Mouse (Mus musculus) lung, postnatal 36 days (tissue): Measurements from ENCODE around the gene Eef1g.
"Not testable (repeated sequence)": the region's sequence is repeated elsewhere in the genome, so short reads cannot be mapped to it uniquely, and the experiment has no call there.

Experiments used
- DNase-seq: peaks from one replicate; pipeline ENCODE4 v3.0.0; 2022; ENCODE audit warnings: mixed read lengths

Eef1g gene

GRCm38 (mm10) chr19:8945251-8945650 lies 21.6 kb upstream of the Eef1g start:
- no peak for DNase-seq

- no peak for DNase-seq
Observed at GRCm38 (mm10) chr19:8946929-8947328, 19.9 kb upstream of the Eef1g start.

- DNase-seq = no peak
Observed at GRCm38 (mm10) chr19:8950190-8950589, 16.7 kb upstream of the Eef1g start.

- DNase-seq = no peak
Observed at GRCm38 (mm10) chr19:8952241-8952640, 14.6 kb upstream of the Eef1g start.

GRCm38 (mm10) chr19:8953135-8954039 lies 13.5 kb upstream of the Eef1g start, which contains the start of gene Tut1:
Tut1 (plus strand) TSS chr19:8953847.
- peak; percentile 97 for DNase-seq

GRCm38 (mm10) chr19:8954171-8954570 lies 12.7 kb upstream of the Eef1g start:
- DNase-seq = no peak

- DNase-seq = no peak
Observed at GRCm38 (mm10) chr19:8962256-8962655, 4.6 kb upstream of the Eef1g start.

- DNase-seq = no peak
Observed at GRCm38 (mm10) chr19:8965075-8965474, 1.8 kb upstream of the Eef1g start.

GRCm38 (mm10) chr19:8965771-8966170 lies 1.1 kb upstream of the Eef1g start:
- DNase-seq = no peak

GRCm38 (mm10) chr19:8966198-8966589 lies 647 bp upstream of the Eef1g start:
- no peak for DNase-seq

- DNase-seq = no peak
Observed at GRCm38 (mm10) chr19:8967373-8967743, 517 bp downstream of the Eef1g start.

GRCm38 (mm10) chr19:8967893-8968292 lies 1.1 kb downstream of the Eef1g start:
- DNase-seq = no peak

GRCm38 (mm10) chr19:8972491-8972890 lies 5.7 kb downstream of the Eef1g start:
- DNase-seq = not testable (repeated sequence)

GRCm38 (mm10) chr19:8974638-8975037 lies 7.8 kb downstream of the Eef1g start:
- DNase-seq = no peak

- DNase-seq = no peak
Observed at GRCm38 (mm10) chr19:8975491-8975890, 8.7 kb downstream of the Eef1g start.

- DNase-seq = peak; percentile 73
Observed at GRCm38 (mm10) chr19:8976535-8976934, 9.7 kb downstream of the Eef1g start.

- DNase-seq = peak; percentile 64
Observed at GRCm38 (mm10) chr19:8980771-8981170, 13.9 kb downstream of the Eef1g start.

- DNase-seq = peak; percentile 47
Observed at GRCm38 (mm10) chr19:8981450-8982168, 14.8 kb downstream of the Eef1g start.

GRCm38 (mm10) chr19:8982303-8983149 lies 15.7 kb downstream of the Eef1g start:
- DNase-seq = peak; percentile 51

- DNase-seq = peak; percentile 80
Observed at GRCm38 (mm10) chr19:8983150-8983650, 16.4 kb downstream of the Eef1g start.

- DNase-seq = peak; percentile 94
Observed at GRCm38 (mm10) chr19:8984255-8984868, 17.5 kb downstream of the Eef1g start.

GRCm38 (mm10) chr19:8985891-8986290 lies 19.1 kb downstream of the Eef1g start:
- peak; percentile 50 for DNase-seq
